Mouse (Mus musculus) spleen, adult 2 months (tissue): Measurements from ENCODE around the gene Npas3. TPM values are rescaled to one million over a fixed set of nuclear protein-coding genes. Genes with fewer than 3 reads are reported as not detected.

Experiments
- DNase-seq, 2 experiments: peaks; one replicate each; pipeline versions ENCODE4 v3.0.0 to v3.0.0-alpha.2; 2012 to 2021; ENCODE audit warnings: low spot score in 2 of 2, low read depth in 1 of 2
- H3K27ac ChIP-seq: fragments of 200-500 bp; 2 replicates; pipeline ENCODE4 v1.5.1; 2012; ENCODE audit warnings: low read length, inconsistent platforms; ENCODE audit not compliant: insufficient read depth
- H3K27me3 ChIP-seq: fragments of 200-500 bp; 2 replicates; pipeline ENCODE4 v1.6.1; 2012; ENCODE audit warnings: mild to moderate bottlenecking, moderate library complexity, low read length, inconsistent platforms; ENCODE audit not compliant: control insufficient read depth, insufficient read depth
- H3K36me3 ChIP-seq: fragments of 200-500 bp; 2 replicates; pipeline ENCODE4 v1.6.1; 2012; ENCODE audit warnings: mild to moderate bottlenecking, low read length, inconsistent platforms; ENCODE audit not compliant: control insufficient read depth, insufficient read depth
- H3K4me1 ChIP-seq: fragments of 200-500 bp; 2 replicates; pipeline ENCODE4 v1.6.1; 2011; ENCODE audit warnings: inconsistent platforms; ENCODE audit not compliant: control insufficient read depth, insufficient read depth, insufficient read length
- H3K4me3 ChIP-seq: fragments of 200-500 bp; 2 replicates; pipeline ENCODE4 v1.5.1; 2011; ENCODE audit warnings: mild to moderate bottlenecking, inconsistent platforms; ENCODE audit not compliant: insufficient read depth, insufficient read length; ENCODE audit errors: extremely low read depth
- CTCF ChIP-seq: fragments of 200-500 bp; IDR thresholded peaks from 2 replicates; pipeline ENCODE4 v1.5.1; 2011; ENCODE audit warnings: mild to moderate bottlenecking, inconsistent platforms; ENCODE audit not compliant: insufficient read depth, insufficient read length, insufficient replicate concordance; ENCODE audit errors: extremely low read depth
- POLR2A ChIP-seq: fragments of 200-500 bp; IDR thresholded peaks from 2 replicates; pipeline ENCODE4 v1.6.1; 2011; ENCODE audit warnings: low read depth, low read length, inconsistent platforms
- WGBS: fragments of 180-500 bp; shearing (Covaris S2); methylation state at CpG from one replicate; pipeline ENCODE4 v1.1.7; 2018; 5-methylcytosine and 5-hydroxymethylcytosine counted together
- polyA plus RNA-seq: library from polyadenylated mRNA; depleted of rRNA; stranded (reverse); fragments of >200 nt; gene quantifications from 2 replicates; pipeline ENCODE4 v1.2.3, GENCODE M21; 2012

The Npas3 gene
- polyA plus RNA-seq, 1 experiment, result 0.26 TPM

DNA sequence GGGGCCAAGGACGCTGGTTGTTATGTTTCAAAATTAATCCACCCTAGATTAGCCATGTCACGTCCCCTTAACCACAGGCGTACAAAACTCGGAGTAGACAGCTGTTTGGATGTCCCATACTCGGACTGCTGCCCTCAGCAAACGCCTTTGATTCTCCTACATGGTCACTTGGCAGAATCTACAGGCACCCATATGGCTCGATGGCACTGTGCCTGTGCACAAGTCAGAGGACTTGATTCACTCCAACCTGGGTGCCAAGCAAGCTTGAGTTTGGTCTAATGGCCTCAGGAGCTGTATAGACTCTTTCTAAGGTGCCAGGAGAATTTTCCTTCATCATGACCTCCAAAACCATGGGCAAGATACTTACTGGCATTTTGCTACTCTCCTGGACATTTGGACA lies 363.6 kb downstream of the Npas3 start:
- DNase-seq, result no peak
- TF ChIP-seq POLR2A, result no peak
- TF ChIP-seq CTCF, result no peak
- no peak overlapping the region for H3K27ac ChIP-seq
- no peaks in the 10 kb centered on the region for H3K4me1 ChIP-seq
- H3K27me3 ChIP-seq, result no peaks in the 10 kb centered on the region
- H3K4me3 ChIP-seq, result no peak overlapping the region
- WGBS, result 91% methylated on average over 7 of the region's 7 CpGs
- no peaks in the 10 kb centered on the region for H3K36me3 ChIP-seq

DNA sequence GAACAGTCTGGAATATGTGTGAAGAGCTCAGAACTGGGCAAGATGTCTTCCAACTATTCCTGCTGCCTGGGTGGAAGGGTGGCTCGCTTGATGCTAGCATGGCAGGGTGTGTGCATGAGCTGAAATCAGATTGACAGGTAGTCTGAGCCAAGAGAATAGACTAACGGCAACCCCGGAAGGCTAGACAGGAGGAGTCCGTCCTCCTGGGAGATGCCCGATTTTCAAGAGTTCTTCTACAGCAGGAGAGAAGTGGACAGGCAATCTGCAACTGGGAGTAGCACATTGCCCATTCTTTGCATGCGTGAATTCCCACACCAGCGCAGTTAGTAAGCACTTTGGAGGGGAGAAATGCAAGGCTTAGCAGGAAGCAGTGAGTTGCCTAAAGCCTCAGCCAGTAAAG lies 372.8 kb downstream of the Npas3 start:
- Histone ChIP-seq H3K27me3 (no peaks in the 10 kb centered on the region), H3K27ac (no peak overlapping the region), H3K4me3 (no peak overlapping the region), H3K36me3 (no peaks in the 10 kb centered on the region), H3K4me1 (no peaks in the 10 kb centered on the region)
- 90% methylated on average over 7 of the region's 7 CpGs for WGBS
- no peak for DNase-seq
- TF ChIP-seq CTCF (no peak), POLR2A (no peak)

- H3K36me3 ChIP-seq, result no peaks in the 10 kb centered on the region
- DNase-seq, result no peak
- H3K27ac ChIP-seq, result no peak overlapping the region
- no peaks in the 10 kb centered on the region for H3K27me3 ChIP-seq
- H3K4me1 ChIP-seq, result no peaks in the 10 kb centered on the region
- no peak for TF ChIP-seq POLR2A
- no peak for TF ChIP-seq CTCF
- 81% methylated on average over 9 of the region's 9 CpGs for WGBS
- H3K4me3 ChIP-seq, result no peak overlapping the region
Measured at GRCm38 (mm10) chr12:53623793-53624192, 375.3 kb downstream of the Npas3 start.

GRCm38 (mm10) chr12:53624379-53625021 lies 376.0 kb downstream of the Npas3 start:
- no peak for TF ChIP-seq CTCF
- TF ChIP-seq POLR2A, result no peak
- H3K27me3 ChIP-seq, result no peaks in the 10 kb centered on the region
- DNase-seq, result no peak
- WGBS, result 82% methylated on average over 11 of the region's 11 CpGs
- no peaks in the 10 kb centered on the region for H3K4me1 ChIP-seq
- H3K4me3 ChIP-seq, result no peak overlapping the region
- H3K27ac ChIP-seq, result no peak overlapping the region
- no peaks in the 10 kb centered on the region for H3K36me3 ChIP-seq

GRCm38 (mm10) chr12:53629483-53630120 lies 381.1 kb downstream of the Npas3 start:
- TF ChIP-seq POLR2A, result no peak
- TF ChIP-seq CTCF, result no peak

GRCm38 (mm10) chr12:53630607-53631006 lies 382.1 kb downstream of the Npas3 start:
- no peaks in the 10 kb centered on the region for H3K36me3 ChIP-seq
- 30% methylated on average over 1 of the region's 1 CpGs for WGBS
- no peak overlapping the region for H3K27ac ChIP-seq
- TF ChIP-seq POLR2A (no peak), CTCF (no peak)
- no peak overlapping the region for H3K4me3 ChIP-seq
- no peaks in the 10 kb centered on the region for H3K27me3 ChIP-seq
- no peak for DNase-seq
- no peaks in the 10 kb centered on the region for H3K4me1 ChIP-seq

More at GRCm38 (mm10) chr12:53629483-53630120, 381.1 kb downstream of the Npas3 start:
- DNase-seq, result no peak
- Histone ChIP-seq H3K27me3 (no peaks in the 10 kb centered on the region), H3K4me1 (no peaks in the 10 kb centered on the region), H3K36me3 (no peaks in the 10 kb centered on the region), H3K4me3 (no peak overlapping the region), H3K27ac (no peak overlapping the region)
- 88% methylated on average over 8 of the region's 8 CpGs for WGBS
